Mouse (Mus musculus) embryonic fibroblast, embryonic 13.5 days (primary cell): ENCODE measurements around the gene Atf3.

Source experiments
- CTCF ChIP-seq: IDR thresholded peaks from 2 replicates; pipeline ENCODE4 v1.5.1; 2011; ENCODE audit warnings: mild to moderate bottlenecking, control low read depth, low read length, moderate library complexity, borderline replicate concordance; ENCODE audit not compliant: insufficient read depth
- POLR2A ChIP-seq: IDR thresholded peaks from 2 replicates; pipeline ENCODE4 v1.6.1; 2011; ENCODE audit warnings: low read depth, mild to moderate bottlenecking, control low read depth, low read length, moderate library complexity

GRCm38 (mm10) chr1:191223930-191224301 is 6.1 kb upstream of the Atf3 start:
- TF ChIP-seq CTCF, result no peak
- TF ChIP-seq POLR2A, result no peak
